Mouse (Mus musculus): ENCODE data around the gene Pptc7. TPM values are rescaled to one million over a fixed set of nuclear protein-coding genes. Genes with fewer than 3 reads are reported as not detected.
A peak's percentile ranks its signal among the peaks of the same experiment; 100 is the strongest.
"Not testable (repeated sequence)": the region's sequence is repeated elsewhere in the genome, so short reads cannot be mapped to it uniquely, and the experiment has no call there.

Pptc7 gene
- polyA plus RNA-seq, 1 experiment = 7.2 TPM

DNA sequence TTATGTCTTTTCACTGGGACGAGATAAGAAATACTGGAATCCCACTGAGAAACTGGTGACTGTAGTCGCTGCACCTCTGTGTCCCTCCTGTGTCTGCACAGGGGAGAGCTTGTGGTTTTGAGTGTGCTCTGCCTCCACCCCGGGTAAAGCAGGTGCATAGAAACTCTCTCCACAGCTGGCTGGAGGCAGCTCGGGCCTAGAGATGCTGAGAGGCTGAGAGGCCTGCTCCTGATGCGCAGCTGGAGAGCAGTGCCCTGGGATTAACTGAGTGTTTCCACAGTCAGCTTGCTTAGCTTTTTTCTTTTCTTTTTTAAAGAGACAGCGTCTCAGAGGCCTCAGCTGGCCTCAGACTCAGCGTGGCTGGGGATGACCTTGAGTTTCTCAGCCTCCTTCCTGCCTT, 27.5 kb downstream of the Pptc7 start:
- H3K27ac ChIP-seq (ENCODE audit: control insufficient read depth, insufficient read depth, low read depth, low read length, poor library complexity) = no peak overlapping the region
- WGBS = 63% methylated on average over 7 of the region's 7 CpGs
- H3K4me1 ChIP-seq (ENCODE audit: control insufficient read depth, insufficient read depth, low read length) = peaks cover 8% of the 10 kb centered on the region
- TF ChIP-seq POLR2A (IDR thresholded peaks at IDR 0.05; ENCODE audit: borderline replicate concordance, control insufficient read depth, low read depth, low read length) = no peak
- TF ChIP-seq CTCF (IDR thresholded peaks at IDR 0.05; ENCODE audit: control insufficient read depth, insufficient read depth, low read length) = no peak
- no peak overlapping the region for H3K4me3 ChIP-seq (replicated peaks; ENCODE audit: control insufficient read depth, low read depth, low read length)

GRCm38 (mm10) chr5:122312346-122312745, 28.2 kb downstream of the Pptc7 start:
- H3K27ac ChIP-seq (ENCODE audit: control insufficient read depth, insufficient read depth, low read depth, low read length, poor library complexity) = no peak overlapping the region
- no peak for TF ChIP-seq CTCF (IDR thresholded peaks at IDR 0.05; ENCODE audit: control insufficient read depth, insufficient read depth, low read length)
- TF ChIP-seq POLR2A (IDR thresholded peaks at IDR 0.05; ENCODE audit: borderline replicate concordance, control insufficient read depth, low read depth, low read length) = no peak
- H3K4me1 ChIP-seq (ENCODE audit: control insufficient read depth, insufficient read depth, low read length) = peaks cover 8% of the 10 kb centered on the region
- no peak overlapping the region for H3K4me3 ChIP-seq (replicated peaks; ENCODE audit: control insufficient read depth, low read depth, low read length)
- 84% methylated on average over 4 of the region's 4 CpGs for WGBS

DNA sequence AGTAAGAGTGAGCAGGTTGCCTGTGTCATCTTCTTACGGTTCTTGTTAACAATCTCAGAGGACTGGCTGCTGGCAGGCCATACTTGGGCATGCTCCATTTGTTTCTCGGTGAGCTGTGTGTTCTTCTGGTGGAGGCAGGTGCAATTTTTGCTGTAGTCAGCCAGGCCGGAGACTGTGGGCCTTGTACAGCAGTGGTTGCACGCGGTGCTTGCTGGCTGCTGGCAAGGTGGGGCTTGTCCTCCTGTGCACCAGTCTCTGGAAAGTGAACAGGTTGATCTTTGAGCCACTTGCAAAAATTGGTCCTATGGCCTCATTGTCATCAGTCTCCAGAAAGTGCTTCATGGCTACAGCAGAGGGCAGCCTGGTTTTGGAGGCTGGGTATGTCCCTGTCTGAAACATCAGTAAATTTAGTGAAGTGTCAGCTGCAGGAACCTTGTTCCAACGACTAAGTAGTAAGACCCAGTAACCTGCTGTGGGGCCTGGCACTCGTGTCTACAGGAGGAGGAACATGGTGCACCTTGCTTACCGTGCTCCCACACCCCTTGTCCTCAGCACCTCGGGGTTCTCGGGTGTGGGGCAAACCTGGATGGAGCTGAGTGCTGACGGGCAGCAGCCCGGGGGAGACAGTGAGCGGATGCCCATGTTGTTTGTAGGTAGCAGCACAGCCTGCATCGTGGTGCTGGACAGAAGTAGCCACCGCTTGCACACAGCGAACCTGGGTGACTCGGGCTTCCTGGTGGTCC, 28.9 kb downstream of the Pptc7 start:
- WGBS = 79% methylated on average over 17 of the region's 17 CpGs
- H3K4me1 ChIP-seq (ENCODE audit: control insufficient read depth, insufficient read depth, low read length) = peaks cover 10% of the 10 kb centered on the region
- no peak overlapping the region for H3K4me3 ChIP-seq (replicated peaks; ENCODE audit: control insufficient read depth, low read depth, low read length)
- no peak for TF ChIP-seq CTCF (IDR thresholded peaks at IDR 0.05; ENCODE audit: control insufficient read depth, insufficient read depth, low read length)
- TF ChIP-seq POLR2A (IDR thresholded peaks at IDR 0.05; ENCODE audit: borderline replicate concordance, control insufficient read depth, low read depth, low read length) = no peak
- no peak overlapping the region for H3K27ac ChIP-seq (ENCODE audit: control insufficient read depth, insufficient read depth, low read depth, low read length, poor library complexity)

DNA sequence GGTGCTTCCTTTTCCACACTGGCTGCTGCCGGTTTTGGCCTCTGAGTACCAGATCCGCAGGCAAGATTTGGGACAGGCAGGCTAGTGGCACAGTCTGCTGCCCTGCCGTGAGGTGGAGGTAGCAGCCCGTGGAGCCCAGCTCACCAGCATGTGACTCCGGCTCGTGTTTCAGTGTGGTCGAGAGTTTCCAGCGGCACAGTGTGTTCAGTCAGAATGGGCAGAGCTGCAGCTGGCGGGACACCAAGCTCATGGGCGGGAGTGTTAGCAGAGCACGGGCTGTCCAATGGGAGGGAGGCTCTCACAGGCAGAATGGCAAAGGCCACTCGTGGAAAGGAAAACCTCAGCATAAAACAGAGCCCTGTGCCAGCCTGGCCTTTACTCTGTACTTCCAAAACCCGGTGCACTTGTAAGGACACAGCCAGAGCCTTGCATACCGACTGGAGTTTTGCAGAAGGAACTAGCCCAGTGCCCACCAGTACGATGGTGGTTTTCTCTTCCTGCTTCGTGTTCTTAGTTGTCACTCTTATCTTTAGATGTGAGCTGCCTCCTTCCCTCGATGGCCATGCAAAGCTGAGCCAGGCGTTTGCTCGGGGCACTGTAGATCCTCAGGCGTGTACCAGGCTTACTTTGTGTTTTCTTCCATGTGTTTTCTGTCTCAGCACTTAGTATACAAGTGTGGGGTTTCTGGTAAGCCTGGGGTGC, 31.0 kb downstream of the Pptc7 start:
- Histone ChIP-seq H3K27ac (ENCODE audit: control insufficient read depth, insufficient read depth, low read depth, low read length, poor library complexity) (peak overlapping the region; percentile 83), H3K4me1 (ENCODE audit: control insufficient read depth, insufficient read depth, low read length) (peaks cover 10% of the 10 kb centered on the region), H3K4me3 (replicated peaks; ENCODE audit: control insufficient read depth, low read depth, low read length) (peak overlapping the region; percentile 1)
- TF ChIP-seq CTCF (IDR thresholded peaks at IDR 0.05; ENCODE audit: control insufficient read depth, insufficient read depth, low read length) (peak; percentile 30; the same call in 1 of the 2 replicates), POLR2A (IDR thresholded peaks at IDR 0.05; ENCODE audit: borderline replicate concordance, control insufficient read depth, low read depth, low read length) (peak; percentile 28; the same call in 1 of the 2 replicates)
- WGBS = 4% methylated on average over 20 of the region's 20 CpGs

- WGBS = 22% methylated on average over 11 of the region's 11 CpGs
- TF ChIP-seq CTCF (IDR thresholded peaks at IDR 0.05; ENCODE audit: control insufficient read depth, insufficient read depth, low read length) = no peak
- no peak for TF ChIP-seq POLR2A (IDR thresholded peaks at IDR 0.05; ENCODE audit: borderline replicate concordance, control insufficient read depth, low read depth, low read length)
- Histone ChIP-seq H3K4me3 (replicated peaks; ENCODE audit: control insufficient read depth, low read depth, low read length) (no peak overlapping the region), H3K27ac (ENCODE audit: control insufficient read depth, insufficient read depth, low read depth, low read length, poor library complexity) (peak overlapping the region; percentile 40), H3K4me1 (ENCODE audit: control insufficient read depth, insufficient read depth, low read length) (peaks cover 8% of the 10 kb centered on the region)
These were observed 33.3 kb downstream of the Pptc7 start for GRCm38 (mm10) chr5:122317329-122318045.

DNA sequence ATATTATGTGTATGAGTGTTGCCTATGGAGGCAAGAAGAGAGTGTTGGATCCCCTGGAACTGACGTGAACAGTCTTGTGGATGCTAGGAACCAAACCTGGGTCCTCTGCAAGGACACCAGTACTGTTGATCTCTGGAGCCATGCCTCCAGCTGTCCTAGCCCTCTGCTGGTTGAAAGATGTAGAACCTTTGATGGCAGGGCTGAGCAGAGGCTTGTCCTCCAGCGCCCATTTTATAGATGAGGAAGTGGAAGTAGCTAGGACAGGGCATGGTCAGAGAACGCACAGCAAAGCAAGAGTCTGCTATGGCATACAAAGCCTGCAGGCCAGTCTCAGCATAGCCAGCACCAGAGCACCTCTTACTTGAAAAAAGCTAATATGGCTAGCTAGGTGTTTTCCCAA, 33.9 kb downstream of the Pptc7 start:
- no peak overlapping the region for H3K4me3 ChIP-seq (replicated peaks; ENCODE audit: control insufficient read depth, low read depth, low read length)
- no peak overlapping the region for H3K27ac ChIP-seq (ENCODE audit: control insufficient read depth, insufficient read depth, low read depth, low read length, poor library complexity)
- TF ChIP-seq CTCF (IDR thresholded peaks at IDR 0.05; ENCODE audit: control insufficient read depth, insufficient read depth, low read length) (peak; percentile 67; the same call in 1 of the 2 replicates), POLR2A (IDR thresholded peaks at IDR 0.05; ENCODE audit: borderline replicate concordance, control insufficient read depth, low read depth, low read length) (no peak)
- WGBS = 31% methylated on average over 3 of the region's 3 CpGs
- peaks cover 8% of the 10 kb centered on the region for H3K4me1 ChIP-seq (ENCODE audit: control insufficient read depth, insufficient read depth, low read length)

GRCm38 (mm10) chr5:122318976-122319375, 34.8 kb downstream of the Pptc7 start:
- not testable (repeated sequence) for H3K4me3 ChIP-seq (replicated peaks; ENCODE audit: control insufficient read depth, low read depth, low read length); H3K4me1 ChIP-seq (ENCODE audit: control insufficient read depth, insufficient read depth, low read length); H3K27ac ChIP-seq (ENCODE audit: control insufficient read depth, insufficient read depth, low read depth, low read length, poor library complexity)
- WGBS = 91% methylated on average over 3 of the region's 3 CpGs

DNA sequence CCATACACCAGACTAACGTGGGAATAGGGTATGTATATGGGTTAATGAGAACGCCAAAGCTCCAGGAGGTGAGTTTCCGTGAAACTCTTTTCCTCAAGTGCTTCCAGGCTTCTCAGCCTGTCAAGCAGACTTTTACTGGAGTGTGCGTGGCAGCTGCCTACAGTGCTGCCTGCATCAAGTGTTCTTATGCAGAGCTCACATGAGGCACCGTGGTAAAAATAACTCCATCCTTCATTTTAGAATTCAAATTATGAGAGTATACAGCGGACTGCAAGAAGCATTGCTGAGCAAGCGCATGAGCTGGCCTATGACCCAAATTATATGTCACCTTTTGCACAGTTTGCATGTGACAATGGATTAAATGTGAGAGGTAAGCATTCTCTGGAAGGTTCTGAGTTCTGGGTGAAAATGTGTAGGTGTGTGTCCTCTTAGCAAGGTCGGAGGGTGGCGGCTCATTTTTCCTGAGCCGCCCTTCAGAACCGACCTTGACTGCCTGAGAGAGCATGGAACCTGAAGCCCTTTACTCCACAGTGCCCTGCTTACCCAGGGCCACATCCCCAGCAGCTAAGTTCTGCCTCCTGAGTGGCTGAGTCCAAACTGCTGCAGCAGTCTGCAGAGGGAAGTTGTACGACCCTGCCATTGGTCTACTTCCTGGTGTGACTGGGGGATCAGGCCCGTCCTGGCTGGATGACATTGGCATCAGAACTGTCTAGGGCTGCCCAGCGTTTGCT, 35.5 kb downstream of the Pptc7 start:
- Histone ChIP-seq H3K4me3 (replicated peaks; ENCODE audit: control insufficient read depth, low read depth, low read length) (no peak overlapping the region), H3K4me1 (ENCODE audit: control insufficient read depth, insufficient read depth, low read length) (peaks cover 7% of the 10 kb centered on the region), H3K27ac (ENCODE audit: control insufficient read depth, insufficient read depth, low read depth, low read length, poor library complexity) (no peak overlapping the region)
- 81% methylated on average over 14 of the region's 14 CpGs for WGBS
- no peak for TF ChIP-seq POLR2A (IDR thresholded peaks at IDR 0.05; ENCODE audit: borderline replicate concordance, control insufficient read depth, low read depth, low read length)
- no peak for TF ChIP-seq CTCF (IDR thresholded peaks at IDR 0.05; ENCODE audit: control insufficient read depth, insufficient read depth, low read length)
